Mouse (Mus musculus) heart, postnatal 25 days (tissue): ENCODE results near the gene Spata21. TPM values are rescaled to one million over a fixed set of nuclear protein-coding genes. Genes with fewer than 3 reads are reported as not detected.

Experiments
- DNase-seq: peaks from one replicate; pipeline ENCODE4 v3.0.0; 2022; ENCODE audit warnings: low spot score
- intact Hi-C: fragments of 180-260 bp; cut with DNase I; formaldehyde crosslinking; loops from one replicate; pipeline ENCODE4 v1.15.1; 2025
- total RNA-seq, 2 experiments: library from RNA; stranded (reverse); gene quantifications; 2 replicates each; pipeline ENCODE4 v1.2.3; 2021

Spata21 gene
- total RNA-seq, 2 experiments from 2014 or later = not detected

- peak; percentile 88 for DNase-seq
- intact Hi-C loops = no loop called here
Observed at GRCm38 (mm10) chr4:141147112-141148008, 59.2 kb downstream of the Spata21 start, which contains the start of gene Fbxo42. Gene Fbxo42 (plus strand): TSS chr4:141147913.

DNA sequence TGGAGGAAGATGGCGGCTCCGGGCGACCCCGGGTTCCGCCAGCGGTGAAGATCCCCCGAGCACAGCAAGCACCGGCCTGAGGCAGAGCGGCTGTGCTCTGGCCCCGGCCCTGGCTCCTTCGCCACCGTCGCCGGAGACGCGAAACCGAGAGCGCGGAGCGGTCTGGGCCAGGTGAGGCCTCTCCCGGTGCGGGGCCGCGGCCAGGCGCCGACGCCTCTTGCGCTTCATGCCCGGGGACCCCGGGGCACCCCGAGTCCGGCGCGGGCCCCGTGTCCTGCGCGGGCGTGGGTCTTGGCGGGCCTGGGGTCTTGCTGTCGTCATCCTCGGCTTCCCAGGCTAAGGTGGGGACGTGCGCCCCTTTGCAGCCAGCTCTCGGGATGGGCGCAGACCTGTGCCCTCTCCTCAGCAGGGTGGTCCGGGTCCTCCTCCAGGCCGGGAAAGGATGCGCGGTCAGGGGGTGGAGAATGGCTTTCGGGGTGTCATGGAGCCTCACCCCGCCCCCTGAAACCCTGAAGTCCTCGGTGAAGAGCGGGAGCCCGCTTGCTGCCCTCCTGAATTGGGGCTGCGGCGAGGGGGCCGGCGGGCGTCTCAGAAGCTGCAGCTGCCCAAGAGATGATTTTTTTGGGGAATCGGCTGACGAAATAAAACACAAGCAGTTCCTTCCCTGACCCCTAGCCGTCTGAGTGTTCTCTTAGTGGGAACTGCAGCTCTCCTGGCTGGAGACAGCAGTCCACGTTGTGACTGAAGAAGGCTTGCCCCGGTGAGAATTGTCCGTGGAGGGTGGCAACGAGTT is 60.1 kb downstream of the Spata21 start:
- no peak for DNase-seq
- intact Hi-C loops = no loop called here

GRCm38 (mm10) chr4:141149116-141149515 is 61.0 kb downstream of the Spata21 start:
- DNase-seq = no peak
- intact Hi-C loops = no loop called here

- no peak for DNase-seq
- intact Hi-C loops = no loop called here
Observed at GRCm38 (mm10) chr4:141157485-141157884, 69.4 kb downstream of the Spata21 start.

DNA sequence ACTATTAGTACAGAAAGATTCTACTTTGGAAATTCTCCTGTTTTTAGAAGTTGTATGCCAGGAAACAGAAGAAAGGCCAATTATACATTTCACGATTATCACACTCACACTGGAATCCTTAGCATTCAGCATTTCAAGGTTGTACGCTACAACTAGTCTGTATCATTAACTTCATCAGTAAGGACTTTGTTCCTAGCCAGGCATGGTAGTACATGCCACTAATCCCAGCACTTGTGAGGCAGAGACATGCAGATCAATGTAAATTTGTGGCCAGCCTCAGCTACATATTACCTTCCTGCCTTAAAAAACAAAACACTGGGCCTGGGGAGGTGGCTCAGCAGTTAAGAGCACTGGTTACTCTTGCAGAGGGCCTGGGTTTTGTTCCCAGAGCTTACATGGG is 70.5 kb downstream of the Spata21 start:
- DNase-seq = no peak
- intact Hi-C loops = no loop called here

DNA sequence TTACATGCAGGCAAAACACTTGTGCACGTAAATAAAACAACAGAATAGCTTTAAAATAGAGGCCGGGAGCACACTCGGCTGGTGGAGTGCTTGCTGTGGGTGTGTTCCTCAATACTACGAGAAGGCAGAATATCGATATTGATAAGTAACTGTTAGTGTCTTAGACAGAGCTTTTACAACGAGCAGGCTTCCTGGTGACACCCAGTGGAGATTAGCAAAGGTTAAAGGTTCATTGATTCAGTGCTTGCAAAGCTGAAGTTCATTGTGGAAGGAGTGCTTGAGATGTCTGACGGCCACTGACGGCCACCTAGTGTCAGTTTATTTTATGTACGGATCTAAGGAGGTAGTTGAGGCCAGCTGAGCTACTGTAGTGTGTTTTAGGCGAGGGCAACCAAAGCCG is 71.0 kb downstream of the Spata21 start:
- no peak for DNase-seq
- intact Hi-C loops = no loop called here

DNA sequence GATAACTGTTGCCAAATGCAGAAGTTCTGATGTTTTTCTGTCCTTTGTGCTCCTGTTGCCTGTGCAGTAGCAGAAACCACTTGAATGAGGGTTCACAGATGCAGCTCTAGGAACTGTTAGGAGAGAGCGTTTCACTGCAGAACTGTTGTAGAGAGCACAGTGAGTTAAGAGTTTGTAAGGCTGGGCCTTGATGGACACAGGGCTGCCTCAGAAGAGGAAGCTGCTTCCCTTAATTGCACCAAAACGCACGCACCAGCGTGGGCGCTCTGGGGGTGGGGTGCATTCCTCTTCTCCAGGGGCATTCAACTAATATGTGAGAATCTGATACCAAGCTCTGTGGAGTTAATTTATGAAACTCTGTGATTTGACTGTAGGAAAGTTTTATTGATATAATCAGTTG is 71.5 kb downstream of the Spata21 start:
- intact Hi-C loops = no loop called here
- DNase-seq = no peak

DNA sequence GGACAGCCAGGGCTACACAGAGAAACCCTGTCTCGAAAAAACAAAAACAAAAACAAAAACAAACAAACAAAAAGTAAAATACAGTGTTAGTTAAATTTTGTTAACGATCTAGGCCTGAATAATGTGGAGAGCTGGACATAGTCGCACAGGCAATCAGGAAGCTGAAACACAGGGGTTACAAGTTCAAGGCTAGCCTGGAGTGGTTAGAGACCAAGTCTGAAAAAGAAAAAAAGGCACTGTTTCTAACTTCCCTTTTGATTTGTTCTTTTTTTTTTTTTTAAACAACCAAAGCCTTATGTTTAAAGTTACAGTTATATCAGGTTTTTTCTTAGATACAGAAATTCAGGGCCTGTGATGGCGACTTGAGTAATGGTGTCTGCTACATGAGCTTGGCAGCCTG is 72.1 kb downstream of the Spata21 start:
- intact Hi-C loops = no loop called here
- DNase-seq = no peak

DNA sequence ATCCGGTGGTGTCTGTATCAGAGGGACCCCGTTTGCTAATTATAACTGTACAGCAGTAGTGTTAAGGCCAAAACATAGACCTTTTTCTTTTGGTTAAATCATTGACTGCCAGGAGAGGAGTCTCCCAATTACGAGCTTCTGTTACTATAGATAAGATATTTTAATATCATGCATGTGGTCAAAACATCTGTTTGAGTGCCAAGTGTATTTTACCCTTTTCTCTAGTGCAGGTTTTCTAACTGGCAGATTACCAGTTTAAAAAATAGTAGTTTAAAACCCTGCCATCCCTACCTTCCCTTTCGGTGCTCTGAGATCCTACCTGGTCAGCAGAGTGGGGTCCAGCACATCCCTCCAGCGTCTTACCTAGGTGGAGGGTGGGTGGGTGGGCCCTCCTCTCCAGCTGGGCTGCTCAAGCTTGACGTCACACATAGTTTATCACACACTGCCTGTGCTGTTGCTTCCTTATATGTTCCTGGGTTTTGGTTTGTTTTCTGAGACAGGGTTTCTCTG is 73.6 kb downstream of the Spata21 start:
- intact Hi-C loops = no loop called here
- DNase-seq = no peak

Other genes starting within 250 kb of the Spata21 start
- not detected for gene Padi1, start 242.6 kb upstream of the Spata21 start, total RNA-seq
- under 1 TPM; 0.42 to 0.81 TPM for gene Padi2, start 182.0 kb upstream of the Spata21 start, total RNA-seq
- 1,000 to 10,000 TPM; 1,213 to 1,269 TPM for gene Sdhb, start 127.1 kb upstream of the Spata21 start, total RNA-seq
- 10 to 100 TPM; 16.5 to 19.4 TPM for gene Atp13a2, start 101.5 kb upstream of the Spata21 start, total RNA-seq
- gene Mfap2, start 77.9 kb upstream of the Spata21 start, total RNA-seq = 1 to 10 TPM; 6.7 to 6.9 TPM
- 1 to 10 TPM; 5.1 to 5.4 TPM for gene Crocc, start 27.8 kb upstream of the Spata21 start, total RNA-seq
- 10 to 100 TPM; 17.2 TPM for gene Necap2, start 10.0 kb upstream of the Spata21 start, total RNA-seq
- 10 to 100 TPM; 85.1 to 96.1 TPM for gene Szrd1, start 51.4 kb downstream of the Spata21 start, total RNA-seq
- 10 to 100 TPM in 1 of 2 experiments, 1 to 10 TPM in 1; 10.0 to 10.1 TPM for gene Fbxo42, start 59.6 kb downstream of the Spata21 start, total RNA-seq
- under 1 TPM; 0.45 to 0.60 TPM for gene Rsg1, start 125.6 kb downstream of the Spata21 start, total RNA-seq
- gene Arhgef19, start 151.2 kb downstream of the Spata21 start, total RNA-seq = 10 to 100 TPM; 28.5 to 36.4 TPM
- gene Epha2, start 212.9 kb downstream of the Spata21 start, total RNA-seq = 1 to 10 TPM; 6.8 to 7.7 TPM